Mouse (Mus musculus) heart, adult 2 months (tissue): Measurements from ENCODE around the gene Dpf3. TPM values are rescaled to one million over a fixed set of nuclear protein-coding genes. Genes with fewer than 3 reads are reported as not detected.

Experiments used
- DNase-seq, 2 experiments: peaks; one replicate each; pipeline ENCODE4 v3.0.0; 2021
- H3K27ac ChIP-seq: fragments of 200-600 bp; 2 replicates; pipeline ENCODE4 v1.8.1; 2022
- H3K27me3 ChIP-seq: fragments of 200-500 bp; 2 replicates; pipeline ENCODE4 v1.6.1; 2012; ENCODE audit warnings: mild to moderate bottlenecking, low read length, inconsistent platforms, mixed read lengths; ENCODE audit not compliant: control insufficient read depth, insufficient read depth
- H3K36me3 ChIP-seq: fragments of 200-500 bp; 2 replicates; pipeline ENCODE4 v1.6.1; 2012; ENCODE audit warnings: low read length, inconsistent platforms; ENCODE audit not compliant: control insufficient read depth, insufficient read depth
- H3K4me1 ChIP-seq: fragments of 200-500 bp; 2 replicates; pipeline ENCODE4 v1.6.1; 2011; ENCODE audit warnings: low read length; ENCODE audit not compliant: control insufficient read depth, insufficient read depth
- H3K4me3 ChIP-seq: fragments of 200-600 bp; 2 replicates; pipeline ENCODE4 v1.8.1; 2022
- H3K79me2 ChIP-seq: fragments of 200-500 bp; replicated peaks from 2 replicates; pipeline ENCODE4 v1.6.1; 2012; ENCODE audit warnings: mild to moderate bottlenecking, inconsistent platforms, low read length, moderate library complexity, mixed read lengths; ENCODE audit not compliant: control insufficient read depth, insufficient read depth
- H3K9ac ChIP-seq: fragments of 200-500 bp; 2 replicates; pipeline ENCODE4 v1.6.1; 2012; ENCODE audit warnings: low read depth, mild to moderate bottlenecking, control low read depth, inconsistent platforms, low read length, mixed read lengths
- CTCF ChIP-seq: fragments of 200-600 bp; IDR thresholded peaks from 2 replicates; pipeline ENCODE4 v1.8.1; 2022; ENCODE audit warnings: antibody characterized with exemption, mild to moderate bottlenecking, moderate library complexity
- EP300 ChIP-seq: fragments of 200-500 bp; IDR thresholded peaks from 2 replicates; pipeline ENCODE4 v1.6.1; 2011; ENCODE audit warnings: low read depth, low read length, control low read depth; ENCODE audit not compliant: insufficient read depth
- POLR2A ChIP-seq: fragments of 200-500 bp; IDR thresholded peaks from 2 replicates; pipeline ENCODE4 v1.6.1; 2011; ENCODE audit warnings: mild to moderate bottlenecking, low read depth, low read length, control low read depth; ENCODE audit not compliant: insufficient read depth
- WGBS: fragments of 180-500 bp; shearing (Covaris S2); methylation state at CpG from one replicate; pipeline ENCODE4 v1.1.7; 2018; 5-methylcytosine and 5-hydroxymethylcytosine counted together
- intact Hi-C: fragments of 180-260 bp; cut with DNase I; formaldehyde crosslinking; loops from one replicate; pipeline ENCODE4 v1.15.1; 2025
- polyA plus RNA-seq: library from polyadenylated mRNA; depleted of rRNA; stranded (reverse); fragments of >200 nt; gene quantifications from 2 replicates; pipeline ENCODE4 v1.2.3, GENCODE M21; 2012
- total RNA-seq, 2 experiments: library from RNA; stranded (reverse); gene quantifications; 2 replicates each; pipeline ENCODE4 v1.2.3; 2021

Gene Dpf3
- total and polyA plus RNA-seq, 3 experiments = 9.1 to 18.8 (median 16.6) TPM

DNA sequence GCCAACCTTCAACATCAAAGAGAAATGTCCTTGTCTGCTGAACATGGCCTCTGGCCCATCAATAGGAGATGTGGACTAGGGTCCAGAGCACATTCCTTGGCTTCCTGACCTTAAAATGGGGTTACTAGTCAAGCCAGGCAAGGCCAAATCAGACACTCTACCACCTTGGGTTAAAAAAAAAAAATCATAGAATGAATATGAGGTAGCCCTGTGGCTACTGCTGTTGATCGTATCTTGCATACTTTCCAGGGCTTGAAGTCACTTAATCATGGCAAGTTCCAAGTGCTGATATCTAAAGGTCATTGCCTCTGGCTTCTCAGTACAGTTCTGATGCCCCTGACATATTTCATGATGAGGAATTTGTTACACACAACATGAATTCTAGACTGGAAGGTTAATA, 160.1 kb downstream of the Dpf3 start:
- Histone ChIP-seq H3K4me3 (no peak overlapping the region), H3K79me2 (no peaks in the 10 kb centered on the region), H3K4me1 (peaks cover 10% of the 10 kb centered on the region; the same call in 1 of the 2 replicates), H3K27ac (no peak overlapping the region), H3K9ac (no peak overlapping the region), H3K27me3 (no peaks in the 10 kb centered on the region), H3K36me3 (no peaks in the 10 kb centered on the region)
- DNase-seq = no peak
- intact Hi-C loops = no loop called here
- 40% methylated on average over 1 of the region's 1 CpGs for WGBS
- no peak for TF ChIP-seq POLR2A
- TF ChIP-seq EP300 = no peak
- TF ChIP-seq CTCF = no peak

DNA sequence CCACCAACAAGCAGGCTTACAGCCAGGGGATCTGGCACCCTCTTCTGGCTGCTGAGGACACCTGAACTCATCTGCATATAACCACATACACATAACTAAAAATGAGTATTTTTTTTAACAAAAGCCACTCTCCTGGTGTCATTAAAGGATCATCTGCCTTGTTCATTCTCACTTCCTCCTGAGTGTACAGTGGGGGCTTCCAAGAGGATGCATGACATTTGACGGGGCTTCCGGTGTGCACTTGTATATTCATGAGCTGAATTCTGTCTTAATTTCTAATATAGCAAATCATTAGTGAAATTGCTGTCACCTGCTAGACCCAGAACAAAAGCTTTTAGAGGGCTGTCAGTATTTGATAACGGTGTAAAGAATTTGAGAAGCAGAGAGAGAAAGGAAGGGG, 166.8 kb downstream of the Dpf3 start:
- Histone ChIP-seq H3K27ac (no peak overlapping the region), H3K79me2 (no peaks in the 10 kb centered on the region), H3K4me1 (no peaks in the 10 kb centered on the region), H3K4me3 (no peak overlapping the region), H3K9ac (no peak overlapping the region), H3K36me3 (no peaks in the 10 kb centered on the region), H3K27me3 (no peaks in the 10 kb centered on the region)
- intact Hi-C loops = no loop called here
- 93% methylated on average over 3 of the region's 3 CpGs for WGBS
- no peak for TF ChIP-seq POLR2A
- no peak for TF ChIP-seq CTCF
- TF ChIP-seq EP300 = no peak
- DNase-seq = no peak

- Histone ChIP-seq H3K9ac (no peak overlapping the region), H3K27me3 (no peaks in the 10 kb centered on the region), H3K4me3 (no peak overlapping the region), H3K79me2 (no peaks in the 10 kb centered on the region), H3K27ac (no peak overlapping the region), H3K4me1 (no peaks in the 10 kb centered on the region), H3K36me3 (no peaks in the 10 kb centered on the region)
- no peak for DNase-seq
- intact Hi-C loops = no loop called here
- TF ChIP-seq EP300 = no peak
- TF ChIP-seq POLR2A = no peak
- no peak for TF ChIP-seq CTCF
- WGBS = 78% methylated on average over 8 of the region's 8 CpGs
Measured at GRCm38 (mm10) chr12:83317646-83318443, 169.7 kb downstream of the Dpf3 start.

DNA sequence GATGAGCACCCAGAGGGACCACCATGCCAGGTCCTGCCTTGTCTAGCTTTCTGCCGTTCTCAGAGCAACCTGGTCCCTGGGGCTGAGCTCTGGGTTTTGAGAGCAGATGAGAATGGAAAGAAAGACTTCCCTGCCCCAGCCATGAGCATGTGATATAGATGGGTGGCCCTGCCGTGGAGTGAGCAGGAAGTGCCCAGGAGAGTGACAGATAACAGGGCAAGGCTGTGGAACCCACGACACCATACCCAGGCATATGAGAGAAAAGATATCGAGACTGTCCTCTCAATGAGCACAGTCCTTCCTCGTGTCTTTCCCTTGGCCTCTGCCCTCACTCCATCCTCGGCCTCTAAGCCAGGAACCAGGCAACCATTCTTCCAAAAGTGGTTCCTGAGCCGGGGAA, 172.8 kb downstream of the Dpf3 start:
- 58% methylated on average over 7 of the region's 7 CpGs for WGBS
- intact Hi-C loops = no loop called here
- Histone ChIP-seq H3K36me3 (no peaks in the 10 kb centered on the region), H3K79me2 (no peaks in the 10 kb centered on the region), H3K4me1 (no peaks in the 10 kb centered on the region), H3K27me3 (no peaks in the 10 kb centered on the region), H3K27ac (no peak overlapping the region), H3K9ac (no peak overlapping the region), H3K4me3 (no peak overlapping the region)
- DNase-seq = no peak
- TF ChIP-seq CTCF = no peak
- TF ChIP-seq EP300 = no peak
- TF ChIP-seq POLR2A = no peak

DNA sequence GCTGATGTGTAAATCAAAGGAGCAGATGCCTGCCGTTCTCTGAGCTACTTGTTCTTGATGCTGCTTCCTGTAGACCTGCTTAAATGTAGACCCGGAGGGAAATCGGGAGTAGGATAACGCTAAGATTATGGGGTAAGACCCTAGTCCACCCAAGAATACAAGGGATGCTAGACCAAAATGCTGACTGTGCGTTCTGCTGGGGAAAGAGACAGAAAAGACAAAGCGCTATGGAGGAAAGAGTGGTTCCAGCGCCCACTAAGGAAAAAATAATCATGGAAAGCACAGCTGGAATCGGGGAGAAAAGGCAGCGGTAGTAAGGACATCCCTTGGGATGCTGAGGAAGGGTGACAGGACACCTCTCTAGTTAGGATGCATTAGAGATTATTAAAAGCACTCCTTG, 174.7 kb downstream of the Dpf3 start:
- no peak overlapping the region for H3K9ac ChIP-seq
- H3K4me1 ChIP-seq = no peaks in the 10 kb centered on the region
- intact Hi-C loops = no loop called here
- no peak for TF ChIP-seq POLR2A
- TF ChIP-seq CTCF = no peak
- TF ChIP-seq EP300 = no peak
- H3K36me3 ChIP-seq = no peaks in the 10 kb centered on the region
- no peak for DNase-seq
- no peak overlapping the region for H3K4me3 ChIP-seq
- H3K27ac ChIP-seq = no peak overlapping the region
- WGBS = 90% methylated on average over 9 of the region's 9 CpGs
- H3K27me3 ChIP-seq = no peaks in the 10 kb centered on the region
- no peaks in the 10 kb centered on the region for H3K79me2 ChIP-seq

DNA sequence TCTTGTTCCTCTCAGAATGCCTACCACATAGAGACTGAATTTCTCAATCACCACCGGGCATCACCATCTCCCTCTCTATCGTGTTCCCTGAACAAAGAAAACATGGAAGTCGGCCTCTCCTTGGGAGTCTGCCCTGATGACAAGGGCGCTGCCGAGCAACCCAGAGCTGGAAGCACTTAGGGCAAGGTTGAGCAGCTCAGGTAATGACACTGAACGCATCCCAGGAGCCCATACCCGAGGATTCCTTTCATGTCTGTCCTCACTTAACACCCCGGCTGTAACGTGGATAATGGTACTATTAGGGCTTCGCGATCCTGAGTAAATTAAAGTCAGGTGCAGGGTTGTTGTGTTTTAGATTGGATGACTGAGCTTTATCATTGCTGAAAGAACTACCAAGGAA, 176.9 kb downstream of the Dpf3 start:
- intact Hi-C loops = no loop called here
- Histone ChIP-seq H3K4me1 (no peaks in the 10 kb centered on the region), H3K27ac (no peak overlapping the region), H3K36me3 (no peaks in the 10 kb centered on the region), H3K4me3 (no peak overlapping the region), H3K79me2 (no peaks in the 10 kb centered on the region), H3K9ac (no peak overlapping the region), H3K27me3 (no peaks in the 10 kb centered on the region)
- DNase-seq = no peak
- TF ChIP-seq CTCF (no peak), EP300 (no peak), POLR2A (no peak)
- 64% methylated on average over 11 of the region's 11 CpGs for WGBS
